Mouse (Mus musculus) testis, adult 2 months (tissue): ENCODE data around the gene Mapk12. TPM values are rescaled to one million over a fixed set of nuclear protein-coding genes. Genes with fewer than 3 reads are reported as not detected.

Experiments used
- H3K27ac ChIP-seq: fragments of 200-500 bp; 2 replicates; pipeline ENCODE4 v1.5.1; 2012; ENCODE audit warnings: low read depth, low read length; ENCODE audit not compliant: control insufficient read depth, insufficient read depth
- H3K27me3 ChIP-seq: fragments of 200-500 bp; 2 replicates; pipeline ENCODE4 v1.6.1; 2012; ENCODE audit warnings: mild to moderate bottlenecking, low read length, moderate library complexity; ENCODE audit not compliant: control insufficient read depth, insufficient read depth
- H3K36me3 ChIP-seq: fragments of 200-500 bp; 2 replicates; pipeline ENCODE4 v1.6.1; 2012; ENCODE audit warnings: mild to moderate bottlenecking, low read length; ENCODE audit not compliant: control insufficient read depth, insufficient read depth
- H3K4me1 ChIP-seq: fragments of 200-500 bp; 2 replicates; pipeline ENCODE4 v1.6.1; 2012; ENCODE audit warnings: low read length; ENCODE audit not compliant: control insufficient read depth, insufficient read depth
- H3K4me3 ChIP-seq: fragments of 200-500 bp; 2 replicates; pipeline ENCODE4 v1.5.1; 2012; ENCODE audit warnings: low read depth, mild to moderate bottlenecking, low read length, moderate library complexity, mixed read lengths; ENCODE audit not compliant: control insufficient read depth
- CTCF ChIP-seq: fragments of 200-500 bp; IDR thresholded peaks from 2 replicates; pipeline ENCODE4 v1.5.1; 2012; ENCODE audit warnings: low read depth, mild to moderate bottlenecking, inconsistent platforms, low read length, moderate library complexity; ENCODE audit not compliant: control insufficient read depth, insufficient read depth, insufficient replicate concordance
- POLR2A ChIP-seq: fragments of 200-500 bp; IDR thresholded peaks from 2 replicates; pipeline ENCODE4 v1.6.1; 2012; ENCODE audit warnings: low read depth, mild to moderate bottlenecking, inconsistent platforms, low read length, moderate library complexity; ENCODE audit not compliant: control insufficient read depth
- polyA plus RNA-seq: library from polyadenylated mRNA; depleted of rRNA; stranded (reverse); fragments of >200 nt; gene quantifications from 2 replicates; pipeline ENCODE4 v1.2.3, GENCODE M21; 2012

Mapk12 gene
- polyA plus RNA-seq, 1 experiment = 1.0 TPM

- Histone ChIP-seq H3K4me3 (no peak overlapping the region), H3K4me1 (peaks cover 46% of the 10 kb centered on the region), H3K27me3 (no peaks in the 10 kb centered on the region; the same call in 1 of the 2 replicates), H3K27ac (no peak overlapping the region), H3K36me3 (no peaks in the 10 kb centered on the region)
- no peak for TF ChIP-seq CTCF
- TF ChIP-seq POLR2A = no peak
Measured at GRCm38 (mm10) chr15:89144965-89145364, 4.5 kb upstream of the Mapk12 start.

GRCm38 (mm10) chr15:89143134-89143533 lies 2.6 kb upstream of the Mapk12 start:
- TF ChIP-seq POLR2A = no peak
- no peak for TF ChIP-seq CTCF
- Histone ChIP-seq H3K4me1 (peaks cover 32% of the 10 kb centered on the region), H3K4me3 (no peak overlapping the region), H3K27ac (no peak overlapping the region), H3K27me3 (no peaks in the 10 kb centered on the region; the same call in 1 of the 2 replicates), H3K36me3 (no peaks in the 10 kb centered on the region)

GRCm38 (mm10) chr15:89141905-89142304 lies 1.4 kb upstream of the Mapk12 start:
- H3K4me1 ChIP-seq = peaks cover 25% of the 10 kb centered on the region
- H3K4me3 ChIP-seq = no peak overlapping the region
- TF ChIP-seq POLR2A (no peak), CTCF (no peak)
- H3K36me3 ChIP-seq = no peaks in the 10 kb centered on the region
- no peaks in the 10 kb centered on the region; the same call in 1 of the 2 replicates for H3K27me3 ChIP-seq
- no peak overlapping the region for H3K27ac ChIP-seq

GRCm38 (mm10) chr15:89141443-89141842 lies 940 bp upstream of the Mapk12 start:
- no peak for TF ChIP-seq POLR2A
- no peak for TF ChIP-seq CTCF
- Histone ChIP-seq H3K27me3 (no peaks in the 10 kb centered on the region; the same call in 1 of the 2 replicates), H3K4me1 (peaks cover 21% of the 10 kb centered on the region), H3K27ac (no peak overlapping the region), H3K36me3 (no peaks in the 10 kb centered on the region), H3K4me3 (no peak overlapping the region)

GRCm38 (mm10) chr15:89140048-89140658 lies 350 bp downstream of the Mapk12 start:
- H3K4me1 ChIP-seq = peaks cover 14% of the 10 kb centered on the region
- H3K27me3 ChIP-seq = no peaks in the 10 kb centered on the region; the same call in 1 of the 2 replicates
- no peak overlapping the region for H3K27ac ChIP-seq
- TF ChIP-seq CTCF (no peak), POLR2A (no peak)
- H3K4me3 ChIP-seq = peak overlapping the region; percentile 33
- H3K36me3 ChIP-seq = no peaks in the 10 kb centered on the region

- no peaks in the 10 kb centered on the region for H3K36me3 ChIP-seq
- H3K4me3 ChIP-seq = no peak overlapping the region
- no peak for TF ChIP-seq POLR2A
- TF ChIP-seq CTCF = no peak
- H3K4me1 ChIP-seq = peaks cover 14% of the 10 kb centered on the region
- no peak overlapping the region for H3K27ac ChIP-seq
- no peaks in the 10 kb centered on the region; the same call in 1 of the 2 replicates for H3K27me3 ChIP-seq
Measured at GRCm38 (mm10) chr15:89138531-89138930, 2.0 kb downstream of the Mapk12 start.

- Histone ChIP-seq H3K4me1 (peaks cover 14% of the 10 kb centered on the region), H3K27me3 (no peaks in the 10 kb centered on the region; the same call in 1 of the 2 replicates), H3K36me3 (no peaks in the 10 kb centered on the region), H3K27ac (no peak overlapping the region), H3K4me3 (no peak overlapping the region)
- TF ChIP-seq POLR2A (no peak), CTCF (no peak)
Measured at GRCm38 (mm10) chr15:89138046-89138405, 2.5 kb downstream of the Mapk12 start.

GRCm38 (mm10) chr15:89137378-89138045 lies 3.0 kb downstream of the Mapk12 start:
- no peak overlapping the region for H3K27ac ChIP-seq
- no peak overlapping the region for H3K4me3 ChIP-seq
- no peak for TF ChIP-seq POLR2A
- TF ChIP-seq CTCF = no peak
- no peaks in the 10 kb centered on the region; the same call in 1 of the 2 replicates for H3K27me3 ChIP-seq
- H3K36me3 ChIP-seq = no peaks in the 10 kb centered on the region
- H3K4me1 ChIP-seq = peaks cover 14% of the 10 kb centered on the region
